Mouse (Mus musculus) erythroblast, embryonic 14.5 days (primary cell): Measurements from ENCODE around the gene Eif5a.

ENCODE experiments used
- GATA1 ChIP-seq: IDR thresholded peaks from 2 replicates; pipeline ENCODE4 v1.6.1; 2012; ENCODE audit warnings: low read length, inconsistent platforms, mixed read lengths
- TAL1 ChIP-seq: IDR thresholded peaks from 3 replicates; pipeline ENCODE4 v1.6.1; 2012; ENCODE audit warnings: low read length, inconsistent platforms, mixed read lengths

- TF ChIP-seq GATA1 (no peak), TAL1 (no peak)
These were observed 15.1 kb upstream of the Eif5a start for GRCm38 (mm10) chr11:69936714-69937347.
